Mouse (Mus musculus) brain, adult 2 months (tissue): ENCODE measurements at regions not wholly inside any gene's neighbourhood (a gene's known extent, or its start where the extent isn't known, plus 50 kb on each side); places are given as distances from the start of the nearest gene placed in this dataset.
A peak's percentile ranks its signal among the peaks of the same experiment; 100 is the strongest.

Source experiments
- DNase-seq: peaks from one replicate; pipeline ENCODE4 v3.0.0; 2011; ENCODE audit warnings: low read depth, low spot score

- DNase-seq = peak; percentile 47
These were observed 54.5 kb upstream of the Slc7a1 start for GRCm38 (mm10) chr5:148454200-148454599.

GRCm38 (mm10) chr5:148453776-148454175 lies 54.1 kb upstream of the Slc7a1 start:
- peak; percentile 96 for DNase-seq

GRCm38 (mm10) chr5:148452909-148453632 lies 53.4 kb upstream of the Slc7a1 start:
- DNase-seq = no peak

GRCm38 (mm10) chr5:148451811-148452210 lies 52.1 kb upstream of the Slc7a1 start:
- peak; percentile 73 for DNase-seq

- DNase-seq = peak; percentile 78
These were observed 51.2 kb upstream of the Slc7a1 start for GRCm38 (mm10) chr5:148450924-148451323.
